Mouse (Mus musculus): ENCODE measurements at regions not wholly inside any gene's neighbourhood (a gene's known extent, or its start where the extent isn't known, plus 50 kb on each side); places are given as distances from the start of the nearest gene placed in this dataset.
"Not testable (repeated sequence)": the region's sequence is repeated elsewhere in the genome, so short reads cannot be mapped to it uniquely, and the experiment has no call there.

DNA sequence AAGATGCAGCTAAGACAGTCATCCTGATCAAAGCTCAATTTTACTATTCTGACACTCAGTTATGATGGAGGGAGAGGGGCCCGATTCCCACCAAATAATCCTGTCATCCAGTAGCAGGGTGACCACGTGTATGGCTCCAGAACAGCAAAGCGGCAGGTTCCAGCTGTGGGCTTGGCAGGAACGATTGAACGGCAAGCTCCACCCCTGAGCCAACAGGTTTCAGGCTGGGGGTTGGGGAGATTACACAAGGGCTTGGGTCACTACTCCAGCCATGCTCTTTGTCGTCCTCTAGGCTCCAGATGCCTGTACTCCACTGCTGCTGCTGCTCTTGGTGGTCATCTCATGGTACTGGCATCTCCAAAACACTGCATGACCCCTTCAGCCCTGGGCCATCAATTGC lies 119.3 kb upstream of the Tbl1xr1 start:
- H3K9me3 ChIP-seq (replicated peaks; ENCODE audit: low read length); in situ Hi-C loops (cut with MboI; ENCODE audit: low pct_ligation_motif_present, low pct_unique_long_range_greater_than_20kb, low sequenced_read_pairs); H3K36me3 ChIP-seq (replicated peaks in 1 of 2; ENCODE audit: control insufficient read depth in 1 of 2, insufficient read depth in 1 of 2, low read length in 1 of 2); H3K27me3 ChIP-seq (replicated peaks); DNase-seq (ENCODE audit: extremely low read depth); H3K4me3 ChIP-seq (replicated peaks in 1 of 3; ENCODE audit: low read depth in 2 of 3, low read length in 2 of 3, poor library complexity in 1 of 3); dilution Hi-C loops (cut with MboI; ENCODE audit: extremely low pct_ligation_motif_present, extremely low pct_unique_long_range_greater_than_20kb, low sequenced_read_pairs); H3K79me2 ChIP-seq (replicated peaks; ENCODE audit: control insufficient read depth, extremely low read depth, insufficient read depth, poor library complexity, severe bottlenecking): not testable (repeated sequence)
- TF ChIP-seq BHLHE40 (IDR thresholded peaks at IDR 0.05; ENCODE audit: low read depth, low read length), result peak; percentile 33; the same call in 1 of the 2 replicates
- peak; percentile 52; the same call in 1 of the 2 replicates for TF ChIP-seq TCF12 (IDR thresholded peaks at IDR 0.05; ENCODE audit: low read depth, low read length)
- TF ChIP-seq IRF4 (IDR thresholded peaks at IDR 0.05; ENCODE audit: low read depth, low read length), result peak; percentile 65; the same call in 1 of the 2 replicates
- peak; percentile 43 for TF ChIP-seq RAD21 (IDR thresholded peaks at IDR 0.05; ENCODE audit: low read depth, low read length)
- peak; percentile 84 for TF ChIP-seq MXI1 (IDR thresholded peaks at IDR 0.05; ENCODE audit: low read depth, low read length)
- 0 out of 2 replicates have a peak, but pooled peaks have one; percentile 31 for TF ChIP-seq EP300 (IDR thresholded peaks at IDR 0.05; ENCODE audit: low read length)
- TF ChIP-seq CHD2 (IDR thresholded peaks at IDR 0.05; ENCODE audit: low read length), result peak; percentile 77; the same call in 1 of the 2 replicates
- peak in 1 of 2 experiments; percentile 48; a peak in 2 of 4 replicates for TF ChIP-seq CTCF (conservative IDR thresholded peaks at IDR 0.05 in 1 of 2, IDR thresholded peaks at IDR 0.05 in 1 of 2; ENCODE audit: low read depth in 2 of 2, low read length in 2 of 2)
- 0 out of 2 replicates have a peak, but pooled peaks have one; percentile 37 for TF ChIP-seq MEF2A (IDR thresholded peaks at IDR 0.05; ENCODE audit: borderline replicate concordance, low read depth, low read length)
- TF ChIP-seq MAX (IDR thresholded peaks at IDR 0.05; ENCODE audit: low read length), result peak; percentile 77
- TF ChIP-seq ETS1 (conservative IDR thresholded peaks at IDR 0.05; ENCODE audit: low read depth, low read length), result peak; percentile 9; the same call in 1 of the 2 replicates
- TF ChIP-seq SIN3A (IDR thresholded peaks at IDR 0.05; ENCODE audit: low read length), result 0 out of 2 replicates have a peak, but pooled peaks have one; percentile 39
- peak; percentile 84; the same call in 1 of the 2 replicates for TF ChIP-seq MYC (IDR thresholded peaks at IDR 0.05; ENCODE audit: low read depth, low read length)
- peak; percentile 51 for TF ChIP-seq SMC3 (IDR thresholded peaks at IDR 0.05; ENCODE audit: low read depth, low read length)
- peak; percentile 32; the same call in 1 of the 2 replicates for TF ChIP-seq POLR2A (IDR thresholded peaks at IDR 0.05; ENCODE audit: low read depth, low read length)
- H3K4me1 ChIP-seq (ENCODE audit: control insufficient read depth in 1 of 2, insufficient read depth in 2 of 2), result peaks cover 18 to 69% of the 10 kb centered on the region in 2 experiments
- 0 out of 2 replicates have a peak overlapping the region, but pooled peaks have one; percentile 8 for H3K9ac ChIP-seq (ENCODE audit: insufficient read depth, low read depth)
- peak overlapping the region; percentile 18; the same call in 1 of the 2 replicates for H3K27ac ChIP-seq (ENCODE audit: insufficient read depth, low read depth)
- peak overlapping the region; percentile 42 for H3K4me2 ChIP-seq (ENCODE audit: insufficient read depth, low read depth, poor library complexity, severe bottlenecking)

- Histone ChIP-seq H3K79me2 (replicated peaks; ENCODE audit: control insufficient read depth, extremely low read depth, insufficient read depth, poor library complexity, severe bottlenecking) (no peaks in the 10 kb centered on the region), H3K36me3 (replicated peaks in 1 of 2; ENCODE audit: control insufficient read depth in 1 of 2, insufficient read depth in 1 of 2, low read length in 1 of 2) (no peaks in the 10 kb centered on the region), H3K4me1 (ENCODE audit: control insufficient read depth in 1 of 2, insufficient read depth in 2 of 2) (peaks cover 19 to 70% of the 10 kb centered on the region in 2 experiments), H3K9ac (ENCODE audit: insufficient read depth, low read depth) (no peak overlapping the region), H3K27ac (ENCODE audit: insufficient read depth, low read depth) (no peak overlapping the region), H3K27me3 (replicated peaks) (no peaks in the 10 kb centered on the region), H3K4me2 (ENCODE audit: insufficient read depth, low read depth, poor library complexity, severe bottlenecking) (no peak overlapping the region), H3K9me3 (replicated peaks; ENCODE audit: low read length) (no peaks in the 10 kb centered on the region), H3K4me3 (replicated peaks in 1 of 3; ENCODE audit: low read depth in 2 of 3, low read length in 2 of 3, poor library complexity in 1 of 3) (no peak overlapping the region)
- dilution Hi-C loops (cut with MboI; ENCODE audit: extremely low pct_ligation_motif_present, extremely low pct_unique_long_range_greater_than_20kb, low sequenced_read_pairs), result no loop called here
- DNase-seq (ENCODE audit: extremely low read depth), result no peak
- TF ChIP-seq TBP (conservative IDR thresholded peaks at IDR 0.05; ENCODE audit: low read depth, low read length), result no peak
- peak; percentile 38 for TF ChIP-seq RAD21 (IDR thresholded peaks at IDR 0.05; ENCODE audit: low read depth, low read length)
- TF ChIP-seq PAX5 (IDR thresholded peaks at IDR 0.05; ENCODE audit: low read length), result no peak
- TF ChIP-seq E2F4 (IDR thresholded peaks at IDR 0.05; ENCODE audit: insufficient replicate concordance, low read depth, low read length), result no peak
- peak; percentile 50; the same call in 1 of the 2 replicates for TF ChIP-seq USF2 (conservative IDR thresholded peaks at IDR 0.05; ENCODE audit: low read depth, low read length)
- no peak for TF ChIP-seq TCF12 (IDR thresholded peaks at IDR 0.05; ENCODE audit: low read depth, low read length)
- TF ChIP-seq MAZ (IDR thresholded peaks at IDR 0.05; ENCODE audit: low read depth, low read length), result no peak
- TF ChIP-seq BHLHE40 (IDR thresholded peaks at IDR 0.05; ENCODE audit: low read depth, low read length), result peak; percentile 22; the same call in 1 of the 2 replicates
- peak; percentile 26; the same call in 1 of the 2 replicates for TF ChIP-seq SMC3 (IDR thresholded peaks at IDR 0.05; ENCODE audit: low read depth, low read length)
- TF ChIP-seq POLR2A (IDR thresholded peaks at IDR 0.05; ENCODE audit: low read depth, low read length), result no peak
- TF ChIP-seq IRF4 (IDR thresholded peaks at IDR 0.05; ENCODE audit: low read depth, low read length), result peak; percentile 35
- peak; percentile 62 for TF ChIP-seq USF1 (IDR thresholded peaks at IDR 0.05; ENCODE audit: low read depth, low read length)
- peak in 1 of 2 experiments; percentile 36; a peak in 2 of 4 replicates for TF ChIP-seq CTCF (conservative IDR thresholded peaks at IDR 0.05 in 1 of 2, IDR thresholded peaks at IDR 0.05 in 1 of 2; ENCODE audit: low read depth in 2 of 2, low read length in 2 of 2)
- in situ Hi-C loops (cut with MboI; ENCODE audit: low pct_ligation_motif_present, low pct_unique_long_range_greater_than_20kb, low sequenced_read_pairs), result no loop called here
Measured at GRCm38 (mm10) chr3:21958595-21959286, 117.7 kb upstream of the Tbl1xr1 start.

All from CH12.LX (cell line).